Mouse (Mus musculus): ENCODE measurements around the gene Parp16. TPM values are rescaled to one million over a fixed set of nuclear protein-coding genes. Genes with fewer than 3 reads are reported as not detected.

Gene Parp16
- polyA plus RNA-seq, 1 experiment: 2.1 TPM

DNA sequence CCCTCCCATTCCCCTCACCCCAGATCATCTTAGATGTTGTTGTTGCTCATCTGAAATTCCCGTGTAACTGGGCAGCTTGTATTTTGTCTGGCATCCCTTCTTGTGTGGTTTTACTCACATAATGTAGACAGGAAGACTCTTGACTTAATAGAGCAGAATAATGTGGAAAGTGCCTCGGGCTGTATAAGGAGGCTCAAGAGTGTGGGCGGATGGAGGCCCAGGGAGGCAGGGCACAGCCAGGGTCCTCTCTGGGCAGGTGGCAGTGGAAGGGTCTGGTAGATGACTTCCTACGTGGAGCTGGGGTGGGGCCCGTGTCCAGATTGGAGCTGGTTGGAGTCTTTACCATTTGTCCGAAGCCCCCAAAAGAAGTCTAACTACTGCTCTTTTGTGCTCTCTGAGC, 28.8 kb downstream of the Parp16 start:
- no peaks in the 10 kb centered on the region for H3K79me3 ChIP-seq (ENCODE audit: low read depth)

DNA sequence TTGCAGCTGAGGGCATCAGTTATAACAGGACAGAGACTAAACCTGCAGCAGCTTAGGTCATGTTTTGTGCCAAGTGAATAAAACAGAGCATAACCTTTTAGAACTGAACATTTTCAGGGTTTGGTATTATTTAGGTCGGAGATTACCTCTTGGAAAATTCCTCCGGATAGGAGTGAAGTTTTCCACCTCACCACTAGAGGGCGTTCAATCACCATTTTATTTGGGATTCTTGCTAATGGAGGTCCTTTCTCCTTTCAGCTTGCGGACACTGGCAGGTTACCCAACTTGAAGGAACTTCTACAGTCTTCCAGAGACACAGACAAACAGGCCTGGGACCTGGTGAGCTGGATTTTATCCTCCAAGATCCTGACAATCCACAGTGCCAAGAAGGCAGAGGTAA, 30.6 kb downstream of the Parp16 start:
- H3K79me3 ChIP-seq (ENCODE audit: low read depth): no peaks in the 10 kb centered on the region
- no peaks in the 10 kb centered on the region for H3K27me3 ChIP-seq (ENCODE audit: control insufficient read depth, insufficient read depth, insufficient read length)
- H3K36me3 ChIP-seq (ENCODE audit: control insufficient read depth, insufficient read depth): no peaks in the 10 kb centered on the region
- H3ac ChIP-seq (ENCODE audit: control insufficient read depth, insufficient read length, low read depth): no peak overlapping the region
- no peak overlapping the region for H3K4me3 ChIP-seq (ENCODE audit: insufficient read depth, poor library complexity, severe bottlenecking)
- H3K79me2 ChIP-seq (ENCODE audit: control insufficient read depth, insufficient read depth): no peaks in the 10 kb centered on the region
- TF ChIP-seq CEBPB (IDR thresholded peaks at IDR 0.05; ENCODE audit: low read depth) (no peak), FOSL1 (IDR thresholded peaks at IDR 0.05; ENCODE audit: insufficient read depth, low read length, poor library complexity, severe bottlenecking) (no peak), CTCF (IDR thresholded peaks at IDR 0.05; ENCODE audit: control insufficient read depth, insufficient read depth, insufficient read length) (no peak), MYOG (IDR thresholded peaks at IDR 0.05; ENCODE audit: control insufficient read depth, extremely low read depth, insufficient read length) (no peak)

More for the DNA sequence above, 28.8 kb downstream of the Parp16 start:
- Histone ChIP-seq H3K36me3 (ENCODE audit: control insufficient read depth, insufficient read depth) (no peaks in the 10 kb centered on the region), H3K27me3 (ENCODE audit: control insufficient read depth, insufficient read depth, insufficient read length) (no peaks in the 10 kb centered on the region), H3K79me2 (ENCODE audit: control insufficient read depth, insufficient read depth) (no peaks in the 10 kb centered on the region), H3K4me3 (ENCODE audit: insufficient read depth, poor library complexity, severe bottlenecking) (no peak overlapping the region), H3ac (ENCODE audit: control insufficient read depth, insufficient read length, low read depth) (no peak overlapping the region)
- TF ChIP-seq MYOD1 (IDR thresholded peaks at IDR 0.05; ENCODE audit: control insufficient read depth, insufficient read length, low read depth): no peak
- no peak for TF ChIP-seq FOSL1 (IDR thresholded peaks at IDR 0.05; ENCODE audit: insufficient read depth, low read length, poor library complexity, severe bottlenecking)
- TF ChIP-seq CTCF (IDR thresholded peaks at IDR 0.05; ENCODE audit: control insufficient read depth, insufficient read depth, insufficient read length): no peak
- no peak for TF ChIP-seq MAX (IDR thresholded peaks at IDR 0.05)
- no peak for TF ChIP-seq USF1 (IDR thresholded peaks at IDR 0.05; ENCODE audit: low read depth)
- TF ChIP-seq CEBPB (IDR thresholded peaks at IDR 0.05; ENCODE audit: low read depth): no peak
- no peak for TF ChIP-seq MYOG (IDR thresholded peaks at IDR 0.05; ENCODE audit: control insufficient read depth, extremely low read depth, insufficient read length)

DNA sequence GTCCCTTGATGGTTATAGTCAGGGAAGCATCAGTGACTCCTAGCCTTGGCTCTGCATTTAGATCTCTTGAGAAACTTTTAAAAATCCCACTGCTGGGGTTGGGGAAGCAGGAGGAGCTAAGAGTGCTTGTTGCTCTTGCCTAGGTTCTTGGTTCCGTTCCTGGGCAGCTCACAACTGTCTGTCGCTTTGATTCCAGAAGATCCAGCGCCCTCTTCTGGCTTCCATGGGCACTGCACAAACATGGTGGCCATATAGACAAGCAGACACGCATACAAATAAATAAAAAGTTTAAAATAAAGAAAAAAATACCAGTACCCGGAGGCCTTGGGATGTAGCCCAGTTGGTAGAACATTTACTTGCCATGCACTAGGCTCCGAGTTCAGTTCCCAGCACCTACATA, 35.1 kb downstream of the Parp16 start:
- Histone ChIP-seq H3K79me3 (ENCODE audit: low read depth) (no peaks in the 10 kb centered on the region), H3K4me3 (ENCODE audit: insufficient read depth, poor library complexity, severe bottlenecking) (no peak overlapping the region), H3ac (ENCODE audit: control insufficient read depth, insufficient read length, low read depth) (no peak overlapping the region), H3K79me2 (ENCODE audit: control insufficient read depth, insufficient read depth) (no peaks in the 10 kb centered on the region), H3K27me3 (ENCODE audit: control insufficient read depth, insufficient read depth, insufficient read length) (no peaks in the 10 kb centered on the region), H3K36me3 (ENCODE audit: control insufficient read depth, insufficient read depth) (no peaks in the 10 kb centered on the region)
- no peak for TF ChIP-seq CTCF (IDR thresholded peaks at IDR 0.05; ENCODE audit: control insufficient read depth, insufficient read depth, insufficient read length)
- TF ChIP-seq CEBPB (IDR thresholded peaks at IDR 0.05; ENCODE audit: low read depth): no peak
- no peak for TF ChIP-seq USF1 (IDR thresholded peaks at IDR 0.05; ENCODE audit: low read depth)
- no peak for TF ChIP-seq MYOD1 (IDR thresholded peaks at IDR 0.05; ENCODE audit: control insufficient read depth, insufficient read length, low read depth)
- TF ChIP-seq MAX (IDR thresholded peaks at IDR 0.05): no peak
- TF ChIP-seq FOSL1 (IDR thresholded peaks at IDR 0.05; ENCODE audit: insufficient read depth, low read length, poor library complexity, severe bottlenecking): no peak
- no peak for TF ChIP-seq MYOG (IDR thresholded peaks at IDR 0.05; ENCODE audit: control insufficient read depth, extremely low read depth, insufficient read length)

DNA sequence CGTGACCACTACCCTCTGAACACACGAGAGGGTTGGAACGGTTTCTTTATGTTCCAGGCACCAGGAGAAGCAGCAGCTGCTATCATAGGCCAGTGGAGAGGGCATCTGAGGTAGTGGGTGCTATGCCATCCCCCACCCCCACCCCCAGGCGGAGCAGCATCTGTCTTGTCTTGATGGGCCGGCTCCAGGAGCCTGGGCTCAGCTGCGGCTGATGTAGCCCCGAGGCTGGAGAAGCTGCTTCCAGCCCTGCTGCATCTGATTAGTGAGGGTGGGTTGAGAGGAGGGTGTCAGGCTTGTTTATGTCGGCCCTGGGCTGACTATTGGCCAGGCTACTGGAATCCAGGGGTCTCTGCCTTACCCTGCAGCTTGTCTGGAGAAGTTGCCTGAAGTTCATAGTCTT, 36.1 kb downstream of the Parp16 start:
- Histone ChIP-seq H3K36me3 (ENCODE audit: control insufficient read depth, insufficient read depth) (no peaks in the 10 kb centered on the region), H3ac (ENCODE audit: control insufficient read depth, insufficient read length, low read depth) (no peak overlapping the region), H3K4me3 (ENCODE audit: insufficient read depth, poor library complexity, severe bottlenecking) (no peak overlapping the region), H3K79me2 (ENCODE audit: control insufficient read depth, insufficient read depth) (no peaks in the 10 kb centered on the region), H3K79me3 (ENCODE audit: low read depth) (no peaks in the 10 kb centered on the region), H3K27me3 (ENCODE audit: control insufficient read depth, insufficient read depth, insufficient read length) (no peaks in the 10 kb centered on the region)
- TF ChIP-seq CTCF (IDR thresholded peaks at IDR 0.05; ENCODE audit: control insufficient read depth, insufficient read depth, insufficient read length): no peak
- no peak for TF ChIP-seq USF1 (IDR thresholded peaks at IDR 0.05; ENCODE audit: low read depth)
- TF ChIP-seq MAX (IDR thresholded peaks at IDR 0.05): no peak
- TF ChIP-seq MYOG (IDR thresholded peaks at IDR 0.05; ENCODE audit: control insufficient read depth, extremely low read depth, insufficient read length): no peak
- no peak for TF ChIP-seq FOSL1 (IDR thresholded peaks at IDR 0.05; ENCODE audit: insufficient read depth, low read length, poor library complexity, severe bottlenecking)
- no peak for TF ChIP-seq MYOD1 (IDR thresholded peaks at IDR 0.05; ENCODE audit: control insufficient read depth, insufficient read length, low read depth)
- TF ChIP-seq CEBPB (IDR thresholded peaks at IDR 0.05; ENCODE audit: low read depth): no peak

DNA sequence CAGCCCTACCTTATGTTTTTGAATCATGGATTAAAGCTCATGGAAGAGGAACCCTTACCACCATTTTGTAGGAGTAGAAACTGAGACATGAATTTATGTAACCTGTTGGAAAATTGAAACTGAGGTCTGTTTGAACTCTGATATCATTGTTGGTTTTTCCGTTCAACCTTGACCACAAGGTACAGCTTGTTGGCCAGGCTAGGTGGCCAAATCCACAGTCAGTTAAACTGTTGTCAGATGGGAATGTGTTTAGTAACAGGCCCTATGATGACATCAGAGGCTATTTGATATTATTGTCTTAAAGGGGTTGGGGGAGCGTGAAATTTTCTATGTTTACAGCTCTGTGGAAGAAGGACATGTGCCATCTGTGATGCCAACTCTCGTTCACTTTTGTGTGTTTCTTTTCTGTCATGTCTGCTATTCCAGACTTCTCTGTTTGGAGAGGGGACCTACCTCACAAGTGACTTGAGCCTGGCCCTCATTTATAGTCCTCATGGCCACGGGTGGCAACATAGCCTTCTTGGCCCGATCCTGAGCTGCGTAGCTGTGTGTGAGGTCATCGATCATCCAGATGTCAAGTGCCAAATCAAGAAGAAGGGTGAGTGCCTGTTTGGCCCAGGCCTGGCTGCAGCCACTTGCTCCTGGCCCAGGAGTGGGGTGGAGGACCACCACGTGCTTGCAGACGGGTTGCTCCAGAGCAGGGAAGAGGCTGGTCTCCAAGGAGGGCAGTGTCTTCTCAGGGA, 38.3 kb downstream of the Parp16 start:
- Histone ChIP-seq H3K36me3 (ENCODE audit: control insufficient read depth, insufficient read depth) (no peaks in the 10 kb centered on the region), H3ac (ENCODE audit: control insufficient read depth, insufficient read length, low read depth) (no peak overlapping the region), H3K4me3 (ENCODE audit: insufficient read depth, poor library complexity, severe bottlenecking) (no peak overlapping the region), H3K79me3 (ENCODE audit: low read depth) (no peaks in the 10 kb centered on the region), H3K79me2 (ENCODE audit: control insufficient read depth, insufficient read depth) (no peaks in the 10 kb centered on the region), H3K27me3 (ENCODE audit: control insufficient read depth, insufficient read depth, insufficient read length) (no peaks in the 10 kb centered on the region)
- TF ChIP-seq FOSL1 (IDR thresholded peaks at IDR 0.05; ENCODE audit: insufficient read depth, low read length, poor library complexity, severe bottlenecking): no peak
- no peak for TF ChIP-seq MYOD1 (IDR thresholded peaks at IDR 0.05; ENCODE audit: control insufficient read depth, insufficient read length, low read depth)

DNA sequence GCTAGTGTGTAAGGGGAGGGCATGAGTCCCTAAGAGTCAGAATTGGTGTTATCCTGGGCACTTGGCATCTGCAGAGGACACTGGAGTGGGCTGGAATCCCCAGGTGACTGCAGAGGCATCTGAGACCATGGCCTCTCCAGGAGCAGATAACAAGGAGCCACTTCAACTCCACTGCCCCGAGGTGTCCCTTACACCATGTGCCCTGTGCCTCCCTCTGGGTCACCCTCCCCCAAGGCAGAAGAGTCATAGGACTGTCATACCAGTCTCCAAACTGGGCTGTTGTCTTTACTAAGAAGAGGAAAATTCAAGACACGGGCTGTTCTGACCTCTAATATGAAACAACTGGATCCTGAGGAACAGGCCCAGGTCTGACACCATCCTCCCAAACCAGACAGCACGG, 39.6 kb downstream of the Parp16 start:
- H3K79me3 ChIP-seq (ENCODE audit: low read depth): no peaks in the 10 kb centered on the region

More for the DNA sequence above, 39.6 kb downstream of the Parp16 start:
- H3K36me3 ChIP-seq (ENCODE audit: control insufficient read depth, insufficient read depth): no peaks in the 10 kb centered on the region
- H3ac ChIP-seq (ENCODE audit: control insufficient read depth, insufficient read length, low read depth): no peak overlapping the region
- TF ChIP-seq USF1 (IDR thresholded peaks at IDR 0.05; ENCODE audit: low read depth): no peak
- no peaks in the 10 kb centered on the region for H3K79me2 ChIP-seq (ENCODE audit: control insufficient read depth, insufficient read depth)
- no peaks in the 10 kb centered on the region for H3K27me3 ChIP-seq (ENCODE audit: control insufficient read depth, insufficient read depth, insufficient read length)
- no peak overlapping the region for H3K4me3 ChIP-seq (ENCODE audit: insufficient read depth, poor library complexity, severe bottlenecking)

Data from C2C12 (cell line).